Mouse (Mus musculus): ENCODE data around the gene Fibin. TPM values are rescaled to one million over a fixed set of nuclear protein-coding genes. Genes with fewer than 3 reads are reported as not detected.

Fibin gene
- polyA plus RNA-seq, 1 experiment from 2014 or later = 33.5 TPM

- no peaks in the 10 kb centered on the region for H3K27me3 ChIP-seq (ENCODE audit: insufficient read depth, low read length)
- DNase-seq = no peak
- no peak for TF ChIP-seq CTCF (IDR thresholded peaks at IDR 0.05; ENCODE audit: low read depth)
- H3K27ac ChIP-seq (ENCODE audit: low read depth) = no peak overlapping the region
- no peaks in the 10 kb centered on the region for H3K36me3 ChIP-seq (ENCODE audit: insufficient read depth)
- H3K4me1 ChIP-seq (ENCODE audit: insufficient read depth) = no peaks in the 10 kb centered on the region
- no peak overlapping the region for H3K9ac ChIP-seq
- 53% methylated on average over 1 of the region's 1 CpGs for WGBS
- H3K9me3 ChIP-seq (ENCODE audit: low read depth, low read length) = no peaks in the 10 kb centered on the region
- no peak overlapping the region for H3K4me2 ChIP-seq
- H3K4me3 ChIP-seq (ENCODE audit: low read depth, low read length) = no peak overlapping the region
- no peak for ATAC-seq (ENCODE audit: insufficient read depth)
Measured at GRCm38 (mm10) chr2:110351406-110351805, 11.6 kb downstream of the Fibin start.

- Histone ChIP-seq H3K27me3 (ENCODE audit: insufficient read depth, low read length) (no peaks in the 10 kb centered on the region), H3K4me2 (no peak overlapping the region), H3K4me1 (ENCODE audit: insufficient read depth) (no peaks in the 10 kb centered on the region), H3K36me3 (ENCODE audit: insufficient read depth) (no peaks in the 10 kb centered on the region), H3K9ac (no peak overlapping the region), H3K9me3 (ENCODE audit: low read depth, low read length) (no peaks in the 10 kb centered on the region), H3K27ac (ENCODE audit: low read depth) (no peak overlapping the region), H3K4me3 (ENCODE audit: low read depth, low read length) (no peak overlapping the region)
- no peak for DNase-seq
- no peak for ATAC-seq (ENCODE audit: insufficient read depth)
- TF ChIP-seq CTCF (IDR thresholded peaks at IDR 0.05; ENCODE audit: low read depth) = no peak
Measured at GRCm38 (mm10) chr2:110328953-110329352, 34.0 kb downstream of the Fibin start.

GRCm38 (mm10) chr2:110319949-110320348 is 43.0 kb downstream of the Fibin start:
- WGBS = 65% methylated on average over 4 of the region's 4 CpGs
- no peaks in the 10 kb centered on the region for H3K27me3 ChIP-seq (ENCODE audit: insufficient read depth, low read length)
- no peaks in the 10 kb centered on the region for H3K9me3 ChIP-seq (ENCODE audit: low read depth, low read length)
- no peak overlapping the region for H3K27ac ChIP-seq (ENCODE audit: low read depth)
- TF ChIP-seq CTCF (IDR thresholded peaks at IDR 0.05; ENCODE audit: low read depth) = no peak
- no peak overlapping the region for H3K9ac ChIP-seq
- H3K4me2 ChIP-seq = no peak overlapping the region
- no peak for ATAC-seq (ENCODE audit: insufficient read depth)
- no peak overlapping the region for H3K4me3 ChIP-seq (ENCODE audit: low read depth, low read length)
- H3K4me1 ChIP-seq (ENCODE audit: insufficient read depth) = no peaks in the 10 kb centered on the region
- no peaks in the 10 kb centered on the region for H3K36me3 ChIP-seq (ENCODE audit: insufficient read depth)
- DNase-seq = no peak

GRCm38 (mm10) chr2:110319266-110319665 is 43.7 kb downstream of the Fibin start:
- Histone ChIP-seq H3K27me3 (ENCODE audit: insufficient read depth, low read length) (no peaks in the 10 kb centered on the region), H3K9ac (no peak overlapping the region), H3K9me3 (ENCODE audit: low read depth, low read length) (no peaks in the 10 kb centered on the region), H3K27ac (ENCODE audit: low read depth) (no peak overlapping the region), H3K36me3 (ENCODE audit: insufficient read depth) (no peaks in the 10 kb centered on the region), H3K4me1 (ENCODE audit: insufficient read depth) (no peaks in the 10 kb centered on the region), H3K4me3 (ENCODE audit: low read depth, low read length) (no peak overlapping the region), H3K4me2 (no peak overlapping the region)
- TF ChIP-seq CTCF (IDR thresholded peaks at IDR 0.05; ENCODE audit: low read depth) = no peak
- ATAC-seq (ENCODE audit: insufficient read depth) (no peak), DNase-seq (no peak)
- 72% methylated on average over 1 of the region's 1 CpGs for WGBS

- Histone ChIP-seq H3K4me1 (ENCODE audit: insufficient read depth) (no peaks in the 10 kb centered on the region), H3K36me3 (ENCODE audit: insufficient read depth) (no peaks in the 10 kb centered on the region), H3K4me3 (ENCODE audit: low read depth, low read length) (no peak overlapping the region), H3K27ac (ENCODE audit: low read depth) (no peak overlapping the region), H3K9ac (no peak overlapping the region), H3K9me3 (ENCODE audit: low read depth, low read length) (no peaks in the 10 kb centered on the region), H3K4me2 (no peak overlapping the region), H3K27me3 (ENCODE audit: insufficient read depth, low read length) (no peaks in the 10 kb centered on the region)
- ATAC-seq (ENCODE audit: insufficient read depth) (no peak), DNase-seq (no peak)
- 83% methylated on average over 1 of the region's 1 CpGs for WGBS
- no peak for TF ChIP-seq CTCF (IDR thresholded peaks at IDR 0.05; ENCODE audit: low read depth)
Measured at GRCm38 (mm10) chr2:110318719-110319118, 44.3 kb downstream of the Fibin start.

GRCm38 (mm10) chr2:110316116-110316883 is 46.7 kb downstream of the Fibin start:
- H3K36me3 ChIP-seq (ENCODE audit: insufficient read depth) = no peaks in the 10 kb centered on the region
- no peaks in the 10 kb centered on the region for H3K27me3 ChIP-seq (ENCODE audit: insufficient read depth, low read length)
- H3K9ac ChIP-seq = no peak overlapping the region
- DNase-seq = no peak
- no peak for TF ChIP-seq CTCF (IDR thresholded peaks at IDR 0.05; ENCODE audit: low read depth)
- WGBS = 36% methylated on average over 3 of the region's 3 CpGs
- ATAC-seq (ENCODE audit: insufficient read depth) = peak; percentile 66; the same call in 1 of the 2 replicates
- no peaks in the 10 kb centered on the region for H3K4me1 ChIP-seq (ENCODE audit: insufficient read depth)
- no peak overlapping the region for H3K4me3 ChIP-seq (ENCODE audit: low read depth, low read length)
- H3K9me3 ChIP-seq (ENCODE audit: low read depth, low read length) = no peaks in the 10 kb centered on the region
- H3K27ac ChIP-seq (ENCODE audit: low read depth) = no peak overlapping the region
- H3K4me2 ChIP-seq = no peak overlapping the region

GRCm38 (mm10) chr2:110314509-110315155 is 48.4 kb downstream of the Fibin start, which contains the start of gene Bbox1:
Gene Bbox1, minus strand, starts transcription at chr2:110314560.
- H3K4me2 ChIP-seq = no peak within 1 kb of the TSS
- no peak for TF ChIP-seq CTCF (IDR thresholded peaks at IDR 0.05; ENCODE audit: low read depth)
- no peak within 1 kb of the TSS for H3K27ac ChIP-seq (ENCODE audit: low read depth)
- no peaks in the 10 kb centered on the region for H3K27me3 ChIP-seq (ENCODE audit: insufficient read depth, low read length)
- DNase-seq = no peak
- H3K9ac ChIP-seq = no peak within 1 kb of the TSS
- H3K36me3 ChIP-seq (ENCODE audit: insufficient read depth) = no peaks in the 10 kb centered on the region
- WGBS = 71% methylated on average over 6 of the region's 6 CpGs
- no peaks in the 10 kb centered on the region for H3K4me1 ChIP-seq (ENCODE audit: insufficient read depth)
- H3K9me3 ChIP-seq (ENCODE audit: low read depth, low read length) = no peaks in the 10 kb centered on the region
- H3K4me3 ChIP-seq (ENCODE audit: low read depth, low read length) = no peak within 1 kb of the TSS
- no peak for ATAC-seq (ENCODE audit: insufficient read depth)

All from lung, embryonic 14.5 days (tissue).